ENCODE assay signal across 14 mouse cellular contexts in genomic region chr2:138587335-138587734, GRCm38 (mm10).
"Had no signal": no experiment of that assay in that cellular context is flagged by ENCODE, and none has a peak within 500 bp of the region (broad histone marks: within the 10 kb centered on the region; RNA-seq: fewer than 3 reads in every experiment).

No protein-coding gene starts in this region.

- H3K9ac ChIP-seq: kidney, embryonic 15.5 days; limb, embryonic 13.5 days; liver, embryonic 14.5 days; neural tube, embryonic 12.5 days had no signal

- ATAC-seq: intestine, embryonic 16.5 days had no signal

- H3K36me3 ChIP-seq: kidney, embryonic 15.5 days; limb, embryonic 13.5 days; neural tube, embryonic 12.5 days had no signal

- H3K4me3 ChIP-seq: kidney, embryonic 15.5 days; limb, embryonic 13.5 days; myocyte; neural tube, embryonic 12.5 days had no signal

- H3K27ac ChIP-seq: kidney, embryonic 15.5 days; limb, embryonic 13.5 days; liver, embryonic 14.5 days; neural tube, embryonic 12.5 days had no signal

- H3K27me3 ChIP-seq: kidney, embryonic 15.5 days; limb, embryonic 13.5 days; neural tube, embryonic 12.5 days had no signal

- DNase-seq: kidney, adult 2 months; kidney, postnatal 14 days; lung, adult 18-20 months; retina, postnatal 1 day; right cerebral cortex, postnatal 4 days; spleen, adult 18-20 months; thymus, adult 18-20 months; thymus, postnatal 14 days had no signal

- H3K4me2 ChIP-seq: kidney, embryonic 15.5 days; limb, embryonic 13.5 days; neural tube, embryonic 12.5 days had no signal

- H3K4me1 ChIP-seq: kidney, embryonic 15.5 days; limb, embryonic 13.5 days; neural tube, embryonic 12.5 days had no signal

- H3K9me3 ChIP-seq: kidney, embryonic 15.5 days; limb, embryonic 13.5 days; neural tube, embryonic 12.5 days had no signal
